Comparison of ENCODE assay signal across 30 mouse cellular contexts in the genomic region with DNA sequence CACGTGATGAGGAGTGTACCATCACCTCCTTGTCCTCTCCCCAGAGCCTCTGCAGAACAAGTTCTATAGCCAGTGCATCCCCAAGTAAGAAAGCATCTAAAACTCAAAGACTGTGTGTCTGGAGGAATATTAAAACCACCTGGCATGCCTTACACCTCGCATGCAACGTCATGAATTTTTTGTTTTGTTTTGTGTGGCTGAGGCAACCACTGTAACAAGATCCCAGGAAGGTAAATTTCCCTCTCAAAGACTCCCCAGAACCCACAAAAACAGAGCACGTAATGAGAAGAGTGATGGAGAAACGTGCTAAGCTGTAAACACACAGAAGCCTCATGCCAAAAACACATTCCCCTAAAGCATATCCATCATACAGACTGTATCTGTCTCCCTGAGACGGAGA.
DNase-seq lines count a peak whose midpoint lies in the region; ATAC-seq lines count a peak whose summit lies in the region.
"Had no signal": no experiment of that assay in that cellular context is flagged by ENCODE, and none has a peak within 500 bp of the region (broad histone marks: within the 10 kb centered on the region; RNA-seq: fewer than 3 reads in every experiment).

No protein-coding gene starts in this region.

- H3K4me2 ChIP-seq in embryonic facial prominence, embryonic 14.5 days (ENCODE audit: low read depth, low read length) = no peak overlapping the region
- no peak overlapping the region for H3K4me2 ChIP-seq in limb, embryonic 11.5 days (ENCODE audit: low read depth, severe bottlenecking)
- H3K4me2 ChIP-seq: forebrain, embryonic 12.5 days; forebrain, embryonic 15.5 days; heart, embryonic 12.5 days; heart, embryonic 15.5 days; hindbrain, embryonic 14.5 days had no signal

- no peaks in the 10 kb centered on the region for H3K36me3 ChIP-seq in embryonic facial prominence, embryonic 14.5 days (ENCODE audit: control insufficient read depth, insufficient read depth, low read length)
- no peaks in the 10 kb centered on the region for H3K36me3 ChIP-seq in limb, embryonic 11.5 days (ENCODE audit: control insufficient read depth, insufficient read depth, low read length)
- H3K36me3 ChIP-seq: forebrain, embryonic 12.5 days; forebrain, embryonic 15.5 days; G1E; heart, embryonic 12.5 days; heart, embryonic 15.5 days had no signal

- no peaks in the 10 kb centered on the region for H3K27me3 ChIP-seq in embryonic facial prominence, embryonic 14.5 days (replicated peaks; ENCODE audit: control insufficient read depth, insufficient read depth, low read length)
- no peaks in the 10 kb centered on the region for H3K27me3 ChIP-seq in limb, embryonic 11.5 days (ENCODE audit: control insufficient read depth, insufficient read depth, low read length)
- H3K27me3 ChIP-seq: CH12.LX; forebrain, embryonic 15.5 days; heart, embryonic 12.5 days; heart, embryonic 15.5 days had no signal

- H3K27ac ChIP-seq in embryonic facial prominence, embryonic 14.5 days (replicated peaks; ENCODE audit: low read depth, low read length) = no peak overlapping the region
- H3K27ac ChIP-seq in limb, embryonic 11.5 days (replicated peaks; ENCODE audit: low read depth, low read length) = no peak overlapping the region
- H3K27ac ChIP-seq: forebrain, embryonic 12.5 days; forebrain, embryonic 15.5 days; gastrocnemius, adult 2 months; heart, embryonic 15.5 days; hindbrain, embryonic 14.5 days; hindbrain, postnatal 0 days had no signal

- no peak overlapping the region for H3K4me3 ChIP-seq in embryonic facial prominence, embryonic 14.5 days (ENCODE audit: low read depth, low read length)
- H3K4me3 ChIP-seq in limb, embryonic 11.5 days (ENCODE audit: low read depth, low read length) = no peak overlapping the region
- H3K4me3 ChIP-seq: erythroblast, embryonic 14.5 days; forebrain, embryonic 12.5 days; forebrain, embryonic 15.5 days; gastrocnemius, adult 2 months; heart, embryonic 12.5 days; heart, embryonic 15.5 days had no signal

- ATAC-seq in embryonic facial prominence, embryonic 14.5 days (ENCODE audit: low read depth) = peak; percentile 41; the same call in 1 of the 2 replicates
- ATAC-seq in limb, embryonic 11.5 days (ENCODE audit: insufficient number of reproducible peaks, low FRiP score, low TSS enrichment, low read depth) = no peak
- ATAC-seq: forebrain, embryonic 15.5 days; hindbrain, postnatal 0 days; inflammation-experienced regulatory T-cells, adult 6 months; intestine, embryonic 16.5 days had no signal

- H3K4me1 ChIP-seq in embryonic facial prominence, embryonic 14.5 days (ENCODE audit: control insufficient read depth, insufficient read depth, low read length) = 0 out of 2 replicates have a peak, but pooled peaks cover 3% of the 10 kb centered on the region
- H3K4me1 ChIP-seq in limb, embryonic 11.5 days (ENCODE audit: control insufficient read depth, insufficient read depth, low read length) = no peaks in the 10 kb centered on the region
- H3K4me1 ChIP-seq: forebrain, embryonic 12.5 days; heart, embryonic 12.5 days; heart, embryonic 15.5 days had no signal

- peak; percentile 5 for DNase-seq in embryo, embryonic 11 days
- DNase-seq in embryo, embryonic 10.5 days (ENCODE audit: low spot score) = no peak
- peak; percentile 17 for DNase-seq in NIH3T3 (ENCODE audit: low read depth)
- DNase-seq in embryonic facial prominence, embryonic 14.5 days (ENCODE audit: low spot score) = peak; percentile 39
- DNase-seq in limb, embryonic 11.5 days (ENCODE audit: low spot score) = peak; percentile 28
- no peak for DNase-seq in lung, postnatal 10 days
- DNase-seq in kidney, postnatal 10 days = no peak
- DNase-seq in urinary bladder, postnatal 25 days (ENCODE audit: low spot score) = no peak
- DNase-seq: adrenal gland, adult 2 months; adrenal gland, postnatal 14 days; cerebellum, adult 11 months; cerebellum, adult 2 months; cerebellum, adult 9-11 months; cerebellum, postnatal 25 days; gastrocnemius, adult 2 months; gastrocnemius, postnatal 14 days; heart, adult 18-20 months; heart, postnatal 10 days; heart, postnatal 4 days had no signal

- 30% methylated on average over 6 of the region's 6 CpGs for WGBS in embryonic facial prominence, embryonic 14.5 days
- 50% methylated on average over 6 of the region's 6 CpGs for WGBS in limb, embryonic 11.5 days

- no peak overlapping the region for H3K9ac ChIP-seq in embryonic facial prominence, embryonic 14.5 days (ENCODE audit: low read depth, low read length)
- H3K9ac ChIP-seq in limb, embryonic 11.5 days (ENCODE audit: low read length) = no peak overlapping the region
- H3K9ac ChIP-seq: forebrain, embryonic 12.5 days; forebrain, embryonic 15.5 days; heart, embryonic 12.5 days; heart, embryonic 15.5 days; hindbrain, embryonic 14.5 days had no signal

- no peaks in the 10 kb centered on the region for H3K9me3 ChIP-seq in embryonic facial prominence, embryonic 14.5 days (ENCODE audit: control insufficient read depth, low read length)
- H3K9me3 ChIP-seq in limb, embryonic 11.5 days (ENCODE audit: control insufficient read depth, low read length) = no peaks in the 10 kb centered on the region
- H3K9me3 ChIP-seq: forebrain, embryonic 12.5 days; forebrain, embryonic 15.5 days; heart, embryonic 15.5 days had no signal

Comparison
In these comparisons a context has a peak if more than half of its experiments do, and no peak if none do; other contexts are left out.
1. DNase-seq: peak in embryo, embryonic 11 days (single experiment), NIH3T3 (single experiment), embryonic facial prominence, embryonic 14.5 days (single experiment) and limb, embryonic 11.5 days (single experiment); none in embryo, embryonic 10.5 days (single experiment), lung, postnatal 10 days (single experiment), kidney, postnatal 10 days (single experiment) and urinary bladder, postnatal 25 days (single experiment).